In the genomic region with DNA sequence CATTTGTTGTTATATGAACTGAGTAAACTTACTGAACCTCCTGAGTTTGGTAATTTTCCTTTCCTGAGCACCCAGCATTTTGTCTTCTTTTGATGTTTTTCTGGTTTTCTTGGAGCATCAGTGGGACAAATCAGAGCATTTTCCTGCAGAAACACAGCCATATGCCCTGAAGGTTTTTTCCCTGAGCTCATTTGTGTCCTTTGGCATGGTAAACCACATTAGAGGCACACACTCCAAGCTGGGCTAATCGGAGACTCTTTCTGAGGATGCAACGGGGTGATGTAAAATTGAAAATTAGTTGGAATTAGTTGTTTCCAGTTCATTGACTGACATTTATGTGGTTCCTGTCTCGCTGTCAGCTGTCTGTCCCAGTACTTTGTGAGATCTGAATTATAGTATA, we compare ENCODE assay signal across 26 mouse cellular contexts.
"Had no signal": no experiment of that assay in that cellular context is flagged by ENCODE, and none has a peak within 500 bp of the region (broad histone marks: within the 10 kb centered on the region; RNA-seq: fewer than 3 reads in every experiment).

No protein-coding gene starts in this region.

- H3K4me2 ChIP-seq: heart, embryonic 12.5 days; hindbrain, embryonic 13.5 days; hindbrain, embryonic 15.5 days; kidney, embryonic 15.5 days; limb, embryonic 12.5 days; liver, embryonic 11.5 days; liver, embryonic 13.5 days had no signal

- H3K27me3 ChIP-seq: heart, embryonic 12.5 days; hindbrain, embryonic 13.5 days; hindbrain, embryonic 15.5 days; kidney, embryonic 15.5 days; limb, embryonic 12.5 days; liver, embryonic 13.5 days had no signal

- H3K9me3 ChIP-seq: heart, embryonic 10.5 days; heart, embryonic 12.5 days; hindbrain, embryonic 13.5 days; hindbrain, embryonic 15.5 days; kidney, embryonic 15.5 days; limb, embryonic 10.5 days; limb, embryonic 12.5 days; liver, embryonic 13.5 days had no signal

- ATAC-seq: hindbrain, postnatal 0 days; intestine, embryonic 16.5 days had no signal

- DNase-seq: gastrocnemius, postnatal 14 days; gastrocnemius, postnatal 36 days; heart, adult 18-20 months; heart, postnatal 14 days; heart, postnatal 36 days; kidney, adult 11 months; kidney, adult 2 months; kidney, adult 9 months; kidney, postnatal 14 days; kidney, postnatal 36 days; layer of hippocampus, adult 9-11 months; layer of hippocampus, postnatal 36 days; liver; liver, embryonic 13.5 days had no signal

- H3K4me3 ChIP-seq: heart, embryonic 10.5 days; heart, embryonic 12.5 days; hindbrain, embryonic 13.5 days; hindbrain, embryonic 15.5 days; kidney, embryonic 15.5 days; left cerebral cortex, adult 2 months; limb, embryonic 10.5 days; limb, embryonic 12.5 days; liver, embryonic 13.5 days had no signal

- H3K9ac ChIP-seq: heart, embryonic 12.5 days; hindbrain, embryonic 13.5 days; hindbrain, embryonic 15.5 days; kidney, embryonic 15.5 days; limb, embryonic 12.5 days; liver, embryonic 13.5 days had no signal

- H3K36me3 ChIP-seq: heart, embryonic 10.5 days; heart, embryonic 12.5 days; hindbrain, embryonic 13.5 days; hindbrain, embryonic 15.5 days; kidney, embryonic 15.5 days; limb, embryonic 10.5 days; limb, embryonic 12.5 days; liver, embryonic 13.5 days had no signal

- H3K4me1 ChIP-seq: hindbrain, embryonic 13.5 days; hindbrain, embryonic 15.5 days; kidney, embryonic 15.5 days; limb, embryonic 10.5 days; limb, embryonic 12.5 days; liver, embryonic 13.5 days had no signal

- H3K27ac ChIP-seq: heart, embryonic 10.5 days; hindbrain, embryonic 13.5 days; hindbrain, embryonic 15.5 days; hindbrain, postnatal 0 days; kidney, embryonic 15.5 days; kidney, postnatal 0 days; left cerebral cortex, adult 2 months; limb, embryonic 10.5 days; limb, embryonic 12.5 days; liver, embryonic 13.5 days had no signal
